Mouse (Mus musculus): ENCODE data around the gene Btbd35f8.
"Not testable (repeated sequence)": the region's sequence is repeated elsewhere in the genome, so short reads cannot be mapped to it uniquely, and the experiment has no call there.

The Btbd35f8 gene

DNA sequence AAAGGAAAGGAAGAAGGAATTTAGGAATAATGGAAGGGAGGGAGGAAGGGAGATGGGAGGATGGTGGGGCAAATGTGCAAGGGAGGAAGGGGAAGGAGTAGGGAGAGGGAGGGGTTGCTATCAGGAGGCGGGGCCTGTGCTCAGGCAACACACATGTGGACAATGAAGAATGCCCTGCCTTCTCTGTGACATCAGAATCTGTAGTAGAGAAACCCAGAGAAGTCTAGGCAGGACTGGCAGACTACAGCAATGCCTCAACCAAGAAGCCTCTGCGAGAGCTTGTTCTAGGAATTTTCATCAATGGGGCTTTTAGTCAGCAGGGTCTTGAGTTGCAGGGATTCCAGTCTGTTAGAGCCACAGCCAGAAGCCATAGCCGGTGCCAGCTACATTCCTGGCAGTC is at the start of gene Btbd35f8:
TSS of gene Btbd35f8 (plus strand) at position 301 of the 400 bp plus-strand sequence.
- not testable (repeated sequence) for DNase-seq
